22 mouse cellular contexts compared by ENCODE assay signal in genomic region chr10:79871845-79872244, GRCm38 (mm10). TPM values are rescaled to one million over a fixed set of nuclear protein-coding genes. Genes with fewer than 3 reads are reported as not detected.
DNase-seq lines count a peak whose midpoint lies in the region; ATAC-seq and TF ChIP-seq lines count a peak whose summit lies in the region.
"Had no signal": no experiment of that assay in that cellular context is flagged by ENCODE, and none has a peak within 500 bp of the region (broad histone marks: within the 10 kb centered on the region; RNA-seq: fewer than 3 reads in every experiment).

No protein-coding gene starts in this region.

- no peak for DNase-seq in neural tube, embryonic 10.5 days (ENCODE audit: extremely low spot score, low spot score)
- no peak for DNase-seq in hindbrain, embryonic 11.5 days (ENCODE audit: low spot score)
- DNase-seq in ovary, postnatal 36 days (ENCODE audit: low spot score) = no peak
- DNase-seq in left cerebral cortex, adult 2 months (ENCODE audit: extremely low spot score in 1 of 2, low spot score in 2 of 2) = no peak
- DNase-seq in gastrocnemius, adult 18-20 months (ENCODE audit: low spot score) = no peak
- DNase-seq: adrenal gland, adult 2 months; cerebellum, adult 2 months; gastrocnemius, postnatal 36 days; heart, postnatal 4 days; kidney, adult 9 months; thymus, adult 2 months had no signal

- peak overlapping the region; percentile 80 for H3K4me2 ChIP-seq in neural tube, embryonic 12.5 days (replicated peaks)
- peak overlapping the region; percentile 58; the same call in 1 of the 2 replicates for H3K4me2 ChIP-seq in hindbrain, embryonic 11.5 days (replicated peaks; ENCODE audit: low read depth, low read length)
- peak overlapping the region; percentile 74 for H3K4me2 ChIP-seq in midbrain, embryonic 12.5 days (replicated peaks)
- H3K4me2 ChIP-seq: embryonic facial prominence, embryonic 15.5 days; heart, embryonic 12.5 days had no signal

- no peak overlapping the region for H3K27ac ChIP-seq in neural tube, embryonic 12.5 days
- H3K27ac ChIP-seq in hindbrain, embryonic 11.5 days (ENCODE audit: low read depth, low read length) = no peak overlapping the region
- H3K27ac ChIP-seq in midbrain, embryonic 12.5 days (replicated peaks) = no peak overlapping the region
- H3K27ac ChIP-seq in left cerebral cortex, adult 2 months = no peak overlapping the region
- H3K27ac ChIP-seq: embryonic facial prominence, embryonic 15.5 days had no signal

- H3K4me1 ChIP-seq in neural tube, embryonic 12.5 days = peaks cover 43% of the 10 kb centered on the region
- no peaks in the 10 kb centered on the region; the same call in 1 of the 2 replicates for H3K4me1 ChIP-seq in hindbrain, embryonic 11.5 days (replicated peaks; ENCODE audit: control insufficient read depth, insufficient read depth, low read length)
- peaks cover 40% of the 10 kb centered on the region for H3K4me1 ChIP-seq in midbrain, embryonic 12.5 days

- ATAC-seq in neural tube, embryonic 12.5 days (ENCODE audit: low FRiP score, low read depth) = no peak
- ATAC-seq in hindbrain, embryonic 11.5 days (ENCODE audit: low FRiP score) = no peak
- ATAC-seq in midbrain, embryonic 12.5 days (ENCODE audit: low FRiP score, low read depth) = no peak
- ATAC-seq in inflammation-experienced regulatory T-cells, adult 6 months = no peak

- H3K27me3 ChIP-seq in neural tube, embryonic 12.5 days (replicated peaks) = no peaks in the 10 kb centered on the region
- H3K27me3 ChIP-seq in hindbrain, embryonic 11.5 days (ENCODE audit: control insufficient read depth, insufficient read depth, low read length) = no peaks in the 10 kb centered on the region
- H3K27me3 ChIP-seq in midbrain, embryonic 12.5 days = no peaks in the 10 kb centered on the region
- H3K27me3 ChIP-seq: embryonic facial prominence, embryonic 15.5 days had no signal

- TF ChIP-seq CTCF in left cerebral cortex, adult 2 months (IDR thresholded peaks at IDR 0.05) = no peak

- no peaks in the 10 kb centered on the region for H3K9me3 ChIP-seq in neural tube, embryonic 12.5 days
- no peaks in the 10 kb centered on the region for H3K9me3 ChIP-seq in hindbrain, embryonic 11.5 days (ENCODE audit: control insufficient read depth, low read length)
- H3K9me3 ChIP-seq in midbrain, embryonic 12.5 days = no peaks in the 10 kb centered on the region
- H3K9me3 ChIP-seq: embryonic facial prominence, embryonic 15.5 days; heart, embryonic 12.5 days had no signal

- intact Hi-C loops in left cerebral cortex, adult 2 months (cut with DNase I) = no loop called here

- peaks cover 36% of the 10 kb centered on the region for H3K36me3 ChIP-seq in neural tube, embryonic 12.5 days
- peaks cover 5% of the 10 kb centered on the region; the same call in 1 of the 2 replicates for H3K36me3 ChIP-seq in hindbrain, embryonic 11.5 days (ENCODE audit: control insufficient read depth, insufficient read depth, low read length)
- H3K36me3 ChIP-seq in midbrain, embryonic 12.5 days = peaks cover 37% of the 10 kb centered on the region

- no peak overlapping the region for H3K9ac ChIP-seq in neural tube, embryonic 12.5 days
- H3K9ac ChIP-seq in hindbrain, embryonic 11.5 days (ENCODE audit: low read depth, low read length) = no peak overlapping the region
- H3K9ac ChIP-seq in midbrain, embryonic 12.5 days (replicated peaks) = 0 out of 2 replicates have a peak overlapping the region, but pooled peaks have one; percentile 17
- H3K9ac ChIP-seq: embryonic facial prominence, embryonic 15.5 days; heart, embryonic 12.5 days had no signal

- H3K4me3 ChIP-seq in neural tube, embryonic 12.5 days = 0 out of 2 replicates have a peak overlapping the region, but pooled peaks have one; percentile 5
- no peak overlapping the region for H3K4me3 ChIP-seq in hindbrain, embryonic 11.5 days (ENCODE audit: low read depth, low read length)
- peak overlapping the region; percentile 78 for H3K4me3 ChIP-seq in midbrain, embryonic 12.5 days
- no peak overlapping the region for H3K4me3 ChIP-seq in left cerebral cortex, adult 2 months
- H3K4me3 ChIP-seq: embryonic facial prominence, embryonic 15.5 days; heart, embryonic 12.5 days had no signal

- WGBS in neural tube, embryonic 12.5 days = 93% methylated on average over 8 of the region's 8 CpGs
- WGBS in hindbrain, embryonic 11.5 days = 92% methylated on average over 8 of the region's 8 CpGs
- 93% methylated on average over 8 of the region's 8 CpGs for WGBS in midbrain, embryonic 12.5 days

RNA-seq across cellular contexts. Expression of gene Prtn3, which starts 2.4 kb away (rescaled TPM):
- 12.6 and 15.5 TPM in 2 replicates for polyA plus RNA-seq in neural tube, embryonic 12.5 days (2016; fragmentation: Nextera tagmentation; extraction: Ambion mirVana)
- polyA plus RNA-seq in hindbrain, embryonic 11.5 days (2014; fragmentation: Nextera tagmentation; extraction: Ambion mirVana) = 9.4 and 10.5 TPM in 2 replicates
- 14.3 and 16.7 TPM in 2 replicates for polyA plus RNA-seq in midbrain, embryonic 12.5 days (2016; fragmentation: Nextera tagmentation; extraction: Ambion mirVana)
- polyA plus RNA-seq in inflammation-experienced regulatory T-cells, adult 6 months (2017; shearing (Covaris generic)) = not detected
- 1 to 10 TPM; 1.7 to 2.6 TPM for total RNA-seq in left cerebral cortex, adult 2 months (2021)
- not detected for total RNA-seq in gastrocnemius, adult 18-20 months (2021)
- total RNA-seq: gastrocnemius, postnatal 36 days; heart, postnatal 4 days; liver, adult 2 months had no signal

RNA-seq across cellular contexts. Expression of gene Plppr3, which starts 2.6 kb away (rescaled TPM):
- 296 and 301 TPM in 2 replicates for polyA plus RNA-seq in neural tube, embryonic 12.5 days (2016; fragmentation: Nextera tagmentation; extraction: Ambion mirVana)
- 129 and 150 TPM in 2 replicates for polyA plus RNA-seq in hindbrain, embryonic 11.5 days (2014; fragmentation: Nextera tagmentation; extraction: Ambion mirVana)
- 296 and 302 TPM in 2 replicates for polyA plus RNA-seq in midbrain, embryonic 12.5 days (2016; fragmentation: Nextera tagmentation; extraction: Ambion mirVana)
- polyA plus RNA-seq in inflammation-experienced regulatory T-cells, adult 6 months (2017; shearing (Covaris generic)) = 1 to 10 TPM; 1.6 to 3.3 (median 2.2) TPM
- 10 to 100 TPM; 51.8 to 63.0 TPM for total RNA-seq in left cerebral cortex, adult 2 months (2021)
- under 1 TPM; 0.11 to 0.17 TPM for total RNA-seq in gastrocnemius, adult 18-20 months (2021)
- total RNA-seq: gastrocnemius, postnatal 36 days had no signal

RNA-seq across cellular contexts. Expression of gene Elane, which starts 14.2 kb away (rescaled TPM):
- polyA plus RNA-seq in neural tube, embryonic 12.5 days (2016; fragmentation: Nextera tagmentation; extraction: Ambion mirVana) = 0.34 and 0.53 TPM in 2 replicates
- polyA plus RNA-seq in hindbrain, embryonic 11.5 days (2014; fragmentation: Nextera tagmentation; extraction: Ambion mirVana) = 0.67 TPM in 1 of 2 replicates, not detected in the other
- not detected in 2 replicates for polyA plus RNA-seq in midbrain, embryonic 12.5 days (2016; fragmentation: Nextera tagmentation; extraction: Ambion mirVana)
- not detected for polyA plus RNA-seq in inflammation-experienced regulatory T-cells, adult 6 months (2017; shearing (Covaris generic))
- total RNA-seq in left cerebral cortex, adult 2 months (2021) = not detected
- not detected for total RNA-seq in gastrocnemius, adult 18-20 months (2021)
- total RNA-seq: ES-E14; gastrocnemius, postnatal 36 days; heart, postnatal 4 days; left cerebral cortex, postnatal 10 days; liver, adult 2 months had no signal

RNA-seq across cellular contexts. Expression of gene Ptbp1, which starts 17.6 kb away (rescaled TPM):
- polyA plus RNA-seq in neural tube, embryonic 12.5 days (2016; fragmentation: Nextera tagmentation; extraction: Ambion mirVana) = 180 and 189 TPM in 2 replicates
- polyA plus RNA-seq in hindbrain, embryonic 11.5 days (2014; fragmentation: Nextera tagmentation; extraction: Ambion mirVana) = 141 and 152 TPM in 2 replicates
- polyA plus RNA-seq in midbrain, embryonic 12.5 days (2016; fragmentation: Nextera tagmentation; extraction: Ambion mirVana) = 202 TPM in 2 replicates
- polyA plus RNA-seq in inflammation-experienced regulatory T-cells, adult 6 months (2017; shearing (Covaris generic)) = 100 to 1,000 TPM in 2 of 3 experiments, 10 to 100 TPM in 1; 97.4 to 169 (median 149) TPM
- 10 to 100 TPM; 55.5 to 61.7 TPM for total RNA-seq in left cerebral cortex, adult 2 months (2021)
- 10 to 100 TPM; 12.7 to 22.7 TPM for total RNA-seq in gastrocnemius, adult 18-20 months (2021)

RNA-seq across cellular contexts. Expression of gene Cfd, which starts 18.8 kb away (rescaled TPM):
- polyA plus RNA-seq in neural tube, embryonic 12.5 days (2016; fragmentation: Nextera tagmentation; extraction: Ambion mirVana) = not detected in 2 replicates
- polyA plus RNA-seq in hindbrain, embryonic 11.5 days (2014; fragmentation: Nextera tagmentation; extraction: Ambion mirVana) = not detected in 2 replicates
- polyA plus RNA-seq in midbrain, embryonic 12.5 days (2016; fragmentation: Nextera tagmentation; extraction: Ambion mirVana) = not detected in 2 replicates
- not detected for polyA plus RNA-seq in inflammation-experienced regulatory T-cells, adult 6 months (2017; shearing (Covaris generic))
- not detected for total RNA-seq in left cerebral cortex, adult 2 months (2021)
- total RNA-seq in gastrocnemius, adult 18-20 months (2021) = 100 to 1,000 TPM in 1 of 2 experiments, 10 to 100 TPM in 1; 46.0 to 111 TPM
- total RNA-seq: common myeloid progenitor, adult 5-6 weeks; ES-E14; left cerebral cortex, postnatal 10 days had no signal
- polyA plus RNA-seq: embryonic facial prominence, embryonic 15.5 days; heart, embryonic 12.5 days; lung, embryonic 16.5 days; stomach, embryonic 14.5 days had no signal

Comparison
In these comparisons a context has a peak if more than half of its experiments do, and no peak if none do; other contexts are left out.
1. H3K4me3 ChIP-seq: peak in neural tube, embryonic 12.5 days (single experiment) and midbrain, embryonic 12.5 days (single experiment); none in hindbrain, embryonic 11.5 days (single experiment) and left cerebral cortex, adult 2 months (single experiment).
2. RNA of gene Plppr3, which starts 2.6 kb away (polyA plus RNA-seq): 296 to 302 TPM in midbrain, embryonic 12.5 days, 296 to 301 TPM in neural tube, embryonic 12.5 days and 129 to 150 TPM in hindbrain, embryonic 11.5 days; 1.6 to 3.3 TPM in inflammation-experienced regulatory T-cells, adult 6 months; every median in the first group is over 10 times any median in the second.
3. Peak in every context shown above with its lines, with median percentiles within 50 percentile points of each other: H3K4me2 ChIP-seq.